Mouse (Mus musculus) lung, adult 2 months (tissue): ENCODE data around the gene Hltf.

Experiments
- CTCF ChIP-seq: fragments of 200-500 bp; IDR thresholded peaks from 2 replicates; pipeline ENCODE4 v1.5.1; 2011; ENCODE audit warnings: mild to moderate bottlenecking, low read length, control low read depth; ENCODE audit not compliant: insufficient read depth
- POLR2A ChIP-seq: fragments of 200-500 bp; IDR thresholded peaks from 2 replicates; pipeline ENCODE4 v1.6.1; 2011; ENCODE audit warnings: low read depth, mild to moderate bottlenecking, control low read depth, low read length, borderline replicate concordance; ENCODE audit errors: extremely low read depth

- TF ChIP-seq POLR2A (no peak), CTCF (no peak)
Measured at GRCm38 (mm10) chr3:20027788-20028187, 29.8 kb upstream of the Hltf start.
